ENCODE assay signal across 19 mouse cellular contexts in the genomic region with DNA sequence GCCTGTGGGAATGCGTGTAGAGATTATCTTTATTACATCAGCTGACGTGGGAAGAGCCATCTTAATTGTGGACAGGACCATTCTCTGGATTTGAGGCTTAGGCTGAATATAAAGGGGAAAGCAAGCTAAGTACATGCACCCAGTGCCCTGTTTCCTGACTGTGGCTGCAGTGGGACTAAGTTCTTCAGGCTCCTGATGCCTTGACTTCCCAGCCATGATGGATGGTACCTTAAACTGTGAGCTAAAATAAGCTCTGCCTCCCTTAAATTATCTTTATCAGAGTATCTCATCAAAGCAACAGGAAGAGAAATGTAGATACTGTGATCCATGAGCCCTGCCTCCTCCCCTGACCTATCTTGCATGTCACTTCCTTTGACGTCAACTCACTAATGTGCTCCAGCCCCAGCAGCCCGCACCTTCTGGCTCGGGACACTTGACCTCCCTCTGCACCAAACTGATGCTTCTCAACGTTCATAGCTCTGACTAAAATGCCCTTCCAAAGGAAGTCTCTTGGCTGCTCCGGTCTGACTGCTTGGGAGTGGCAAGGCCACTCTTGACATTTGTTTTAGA.
A peak's percentile ranks its signal among the peaks of the same experiment; 100 is the strongest.
DNase-seq lines count a peak whose midpoint lies in the region; ATAC-seq and TF ChIP-seq lines count a peak whose summit lies in the region.
"Had no signal": no experiment of that assay in that cellular context is flagged by ENCODE, and none has a peak within 500 bp of the region (broad histone marks: within the 10 kb centered on the region; RNA-seq: fewer than 3 reads in every experiment).

No protein-coding gene starts in this region.

- TF ChIP-seq CTCF in midbrain, postnatal 0 days (IDR thresholded peaks at IDR 0.05) = no peak

- no peak overlapping the region for H3K9ac ChIP-seq in midbrain, embryonic 11.5 days (ENCODE audit: low read length)
- no peak overlapping the region for H3K9ac ChIP-seq in midbrain, postnatal 0 days (replicated peaks; ENCODE audit: low read length, poor library complexity, severe bottlenecking)
- H3K9ac ChIP-seq in intestine, embryonic 15.5 days = no peak overlapping the region
- H3K9ac ChIP-seq: forebrain, embryonic 13.5 days; heart, embryonic 13.5 days; limb, embryonic 12.5 days; liver, embryonic 13.5 days; midbrain, embryonic 13.5 days; neural tube, embryonic 15.5 days had no signal

- no peak overlapping the region for H3K4me2 ChIP-seq in midbrain, embryonic 11.5 days
- H3K4me2 ChIP-seq in midbrain, postnatal 0 days (ENCODE audit: low read depth, low read length, poor library complexity, severe bottlenecking) = no peak overlapping the region
- H3K4me2 ChIP-seq in intestine, embryonic 15.5 days (replicated peaks) = no peak overlapping the region
- H3K4me2 ChIP-seq: forebrain, embryonic 13.5 days; heart, embryonic 13.5 days; limb, embryonic 12.5 days; liver, embryonic 13.5 days; midbrain, embryonic 13.5 days; neural tube, embryonic 15.5 days had no signal

- WGBS in midbrain, embryonic 11.5 days = 82% methylated on average over 7 of the region's 7 CpGs
- 90% methylated on average over 7 of the region's 7 CpGs for WGBS in midbrain, postnatal 0 days
- 57% methylated on average over 7 of the region's 7 CpGs for WGBS in intestine, embryonic 15.5 days

- no peaks in the 10 kb centered on the region for H3K4me1 ChIP-seq in midbrain, embryonic 11.5 days (ENCODE audit: control insufficient read depth, insufficient read depth, low read length)
- H3K4me1 ChIP-seq in midbrain, postnatal 0 days (ENCODE audit: insufficient read depth, low read length) = no peaks in the 10 kb centered on the region
- no peaks in the 10 kb centered on the region for H3K4me1 ChIP-seq in intestine, embryonic 15.5 days (replicated peaks)
- H3K4me1 ChIP-seq: forebrain, embryonic 13.5 days; limb, embryonic 12.5 days; liver, embryonic 13.5 days; midbrain, embryonic 13.5 days; neural tube, embryonic 15.5 days had no signal

- H3K4me3 ChIP-seq in midbrain, embryonic 11.5 days (ENCODE audit: low read depth, low read length) = no peak overlapping the region
- H3K4me3 ChIP-seq in midbrain, postnatal 0 days (ENCODE audit: low read depth, low read length) = no peak overlapping the region
- H3K4me3 ChIP-seq in intestine, embryonic 15.5 days (replicated peaks) = no peak overlapping the region
- H3K4me3 ChIP-seq: forebrain, embryonic 13.5 days; heart, embryonic 13.5 days; limb, embryonic 12.5 days; liver, embryonic 13.5 days; midbrain, embryonic 13.5 days; myocyte; neural tube, embryonic 15.5 days had no signal

- H3K36me3 ChIP-seq in midbrain, embryonic 11.5 days (ENCODE audit: control insufficient read depth, insufficient read depth, low read length) = no peaks in the 10 kb centered on the region
- H3K36me3 ChIP-seq in midbrain, postnatal 0 days (ENCODE audit: insufficient read depth, low read length) = no peaks in the 10 kb centered on the region
- H3K36me3 ChIP-seq in intestine, embryonic 15.5 days = no peaks in the 10 kb centered on the region
- H3K36me3 ChIP-seq: heart, embryonic 13.5 days; limb, embryonic 12.5 days; liver, embryonic 13.5 days; midbrain, embryonic 13.5 days; neural tube, embryonic 15.5 days had no signal

- no peak for ATAC-seq in midbrain, embryonic 11.5 days (ENCODE audit: low FRiP score)
- ATAC-seq in midbrain, postnatal 0 days (ENCODE audit: low FRiP score) = no peak
- ATAC-seq in intestine, embryonic 15.5 days = no peak
- ATAC-seq: forebrain, embryonic 13.5 days; midbrain, embryonic 13.5 days had no signal

- no peaks in the 10 kb centered on the region for H3K27me3 ChIP-seq in midbrain, embryonic 11.5 days (ENCODE audit: control insufficient read depth, insufficient read depth, low read length)
- no peaks in the 10 kb centered on the region for H3K27me3 ChIP-seq in midbrain, postnatal 0 days (ENCODE audit: insufficient read depth, low read length)
- H3K27me3 ChIP-seq in intestine, embryonic 15.5 days (replicated peaks) = no peaks in the 10 kb centered on the region
- H3K27me3 ChIP-seq: CH12.LX; forebrain, embryonic 13.5 days; heart, embryonic 13.5 days; limb, embryonic 12.5 days; liver, embryonic 13.5 days; midbrain, embryonic 13.5 days; neural tube, embryonic 15.5 days had no signal

- no peak overlapping the region for H3K27ac ChIP-seq in midbrain, embryonic 11.5 days (ENCODE audit: low read depth, low read length)
- H3K27ac ChIP-seq in midbrain, postnatal 0 days (ENCODE audit: low read depth, low read length) = no peak overlapping the region
- no peak overlapping the region for H3K27ac ChIP-seq in intestine, embryonic 15.5 days
- H3K27ac ChIP-seq: forebrain, embryonic 13.5 days; heart, embryonic 13.5 days; limb, embryonic 12.5 days; liver, embryonic 13.5 days; midbrain, embryonic 13.5 days; neural tube, embryonic 15.5 days had no signal

- no peaks in the 10 kb centered on the region for H3K9me3 ChIP-seq in midbrain, embryonic 11.5 days (ENCODE audit: control insufficient read depth, low read length)
- H3K9me3 ChIP-seq in midbrain, postnatal 0 days (ENCODE audit: low read length) = no peaks in the 10 kb centered on the region
- no peaks in the 10 kb centered on the region for H3K9me3 ChIP-seq in intestine, embryonic 15.5 days
- H3K9me3 ChIP-seq: forebrain, embryonic 13.5 days; heart, embryonic 13.5 days; limb, embryonic 12.5 days; liver, embryonic 13.5 days; midbrain, embryonic 13.5 days; neural tube, embryonic 15.5 days had no signal

- DNase-seq in adrenal gland, adult 2 months = peak; percentile 56
- DNase-seq in adrenal gland, postnatal 4 days (ENCODE audit: low spot score in 2 of 2) = no peak
- peak; percentile 54 for DNase-seq in midbrain, embryonic 11.5 days (ENCODE audit: low spot score, missing footprints)
- DNase-seq in midbrain, postnatal 0 days (ENCODE audit: low spot score) = no peak
- peak; percentile 20 to 26 for DNase-seq in kidney, postnatal 4 days
- no peak for DNase-seq in MN1 (ENCODE audit: low spot score)
- no peak for DNase-seq in left cerebral cortex, adult 8-10 months (ENCODE audit: low spot score in 2 of 2)
- DNase-seq: cerebellum, adult 11-12 months; cerebellum, postnatal 25 days; liver, embryonic 13.5 days; thymus, postnatal 4 days had no signal

Comparison
In these comparisons a context has a peak if more than half of its experiments do, and no peak if none do; other contexts are left out.
1. DNase-seq: peak in adrenal gland, adult 2 months (single experiment), midbrain, embryonic 11.5 days (single experiment) and kidney, postnatal 4 days (2 of 2); none in adrenal gland, postnatal 4 days (0 of 2), midbrain, postnatal 0 days (single experiment), MN1 (single experiment) and left cerebral cortex, adult 8-10 months (0 of 2).